Mouse (Mus musculus): ENCODE measurements at regions not wholly inside any gene's neighbourhood (a gene's known extent, or its start where the extent isn't known, plus 50 kb on each side); places are given as distances from the start of the nearest gene placed in this dataset.

- no peak for TF ChIP-seq POLR2A (IDR thresholded peaks at IDR 0.05; ENCODE audit: low read depth, low read length)
- no peak for TF ChIP-seq CTCF (conservative IDR thresholded peaks at IDR 0.05; ENCODE audit: insufficient read depth, insufficient read length, low read depth, low read length)
Observed at GRCm38 (mm10) chr6:121523882-121524612, 50.6 kb upstream of the Iqsec3 start.
